In genomic region chr11:107132426-107132825, GRCm38 (mm10) we compare ENCODE assay signal across 8 mouse cellular contexts. TPM values are rescaled to one million over a fixed set of nuclear protein-coding genes. Genes with fewer than 3 reads are reported as not detected.
A peak's percentile ranks its signal among the peaks of the same experiment; 100 is the strongest.
DNase-seq lines count a peak whose midpoint lies in the region; ATAC-seq and TF ChIP-seq lines count a peak whose summit lies in the region.

No protein-coding gene starts in this region.

- H3K4me1 ChIP-seq in cerebellum, adult 2 months (ENCODE audit: control insufficient read depth, insufficient read depth, low read length): no peaks in the 10 kb centered on the region
- peaks cover 4% of the 10 kb centered on the region; the same call in 1 of the 2 replicates for H3K4me1 ChIP-seq in hindbrain, embryonic 11.5 days (replicated peaks; ENCODE audit: control insufficient read depth, insufficient read depth, low read length)
- H3K4me1 ChIP-seq in limb, embryonic 15.5 days: peaks cover 17% of the 10 kb centered on the region
- peaks cover 30% of the 10 kb centered on the region for H3K4me1 ChIP-seq in neural tube, embryonic 15.5 days

- H3K9me3 ChIP-seq in hindbrain, embryonic 11.5 days (ENCODE audit: control insufficient read depth, low read length): no peaks in the 10 kb centered on the region
- no peaks in the 10 kb centered on the region for H3K9me3 ChIP-seq in limb, embryonic 15.5 days
- H3K9me3 ChIP-seq in neural tube, embryonic 15.5 days (replicated peaks): no peaks in the 10 kb centered on the region

- in situ Hi-C loops in Patski (cut with MboI; ENCODE audit: low pct_unique_long_range_greater_than_20kb): no loop called here

- H3K36me3 ChIP-seq in hindbrain, embryonic 11.5 days (ENCODE audit: control insufficient read depth, insufficient read depth, low read length): no peaks in the 10 kb centered on the region
- no peaks in the 10 kb centered on the region for H3K36me3 ChIP-seq in limb, embryonic 15.5 days
- H3K36me3 ChIP-seq in neural tube, embryonic 15.5 days: no peaks in the 10 kb centered on the region

- ATAC-seq in Patski: no peak
- peak; percentile 61; the same call in 1 of the 2 replicates for ATAC-seq in hindbrain, embryonic 11.5 days (ENCODE audit: low FRiP score)
- ATAC-seq in limb, embryonic 15.5 days (ENCODE audit: insufficient number of reproducible peaks, low FRiP score, low TSS enrichment, low read depth): no peak
- ATAC-seq in neural tube, embryonic 15.5 days (ENCODE audit: low FRiP score): peak; percentile 53

- WGBS in cerebellum, adult 2 months: 4% methylated on average over 16 of the region's 16 CpGs
- whole genome bisulfite sequencing in hindbrain, embryonic 11.5 days: under 1% methylated on average over 16 of the region's 16 CpGs
- 0% methylated on average over 16 of the region's 16 CpGs for WGBS in limb, embryonic 15.5 days
- 1% methylated on average over 16 of the region's 16 CpGs for WGBS in neural tube, embryonic 15.5 days

- peak overlapping the region; percentile 97 for H3K9ac ChIP-seq in hindbrain, embryonic 11.5 days (ENCODE audit: low read depth, low read length)
- H3K9ac ChIP-seq in limb, embryonic 15.5 days: peak overlapping the region; percentile 47; the same call in 1 of the 2 replicates
- H3K9ac ChIP-seq in neural tube, embryonic 15.5 days (replicated peaks): peak overlapping the region; percentile 96; the same call in 1 of the 2 replicates

- DNase-seq in cerebellum, adult 2 months: no peak
- no peak for DNase-seq in cerebellum, postnatal 25 days
- DNase-seq in Patski (ENCODE audit: low read depth, low spot score): no peak
- no peak for DNase-seq in hindbrain, embryonic 11.5 days (ENCODE audit: low spot score)
- DNase-seq in ovary, adult 18-20 months (ENCODE audit: low spot score): no peak
- no peak for DNase-seq in layer of hippocampus, adult 18-20 months (ENCODE audit: low spot score in 2 of 2)

- POLR2A ChIA-PET in Patski (lab: Charles Lee): interaction anchor here (1.0 kb wide), 1 partner anchor 23 kb away, joined by 3 read pairs; no protein-coding TSS in a partner anchor

- no peaks in the 10 kb centered on the region for H3K27me3 ChIP-seq in cerebellum, adult 2 months (ENCODE audit: control insufficient read depth, insufficient read depth, low read length)
- no peaks in the 10 kb centered on the region for H3K27me3 ChIP-seq in Patski
- H3K27me3 ChIP-seq in hindbrain, embryonic 11.5 days (ENCODE audit: control insufficient read depth, insufficient read depth, low read length): no peaks in the 10 kb centered on the region
- no peaks in the 10 kb centered on the region for H3K27me3 ChIP-seq in limb, embryonic 15.5 days
- no peaks in the 10 kb centered on the region for H3K27me3 ChIP-seq in neural tube, embryonic 15.5 days (replicated peaks)

- H3K4me2 ChIP-seq in hindbrain, embryonic 11.5 days (replicated peaks; ENCODE audit: low read depth, low read length): peak overlapping the region; percentile 70
- peak overlapping the region; percentile 84 for H3K4me2 ChIP-seq in limb, embryonic 15.5 days
- peak overlapping the region; percentile 93 for H3K4me2 ChIP-seq in neural tube, embryonic 15.5 days

- CTCF ChIA-PET in Patski (lab: Charles Lee): interaction anchor here (1.0 to 2.4 kb wide), 7 partner anchors 10 to 68 kb away, joined by 3 to 10 read pairs (median 4); no protein-coding TSS in a partner anchor

- H3K4me3 ChIP-seq in cerebellum, adult 2 months (replicated peaks; ENCODE audit: insufficient read depth, low read depth, low read length): peak overlapping the region; percentile 50
- H3K4me3 ChIP-seq in hindbrain, embryonic 11.5 days (ENCODE audit: low read depth, low read length): peak overlapping the region; percentile 84
- H3K4me3 ChIP-seq in limb, embryonic 15.5 days: peak overlapping the region; percentile 86
- peak overlapping the region; percentile 85 for H3K4me3 ChIP-seq in neural tube, embryonic 15.5 days (replicated peaks)

- TF ChIP-seq CTCF in cerebellum, adult 2 months (IDR thresholded peaks at IDR 0.05; ENCODE audit: borderline replicate concordance, insufficient read depth, low read depth, low read length): no peak
- peak; percentile 19 for TF ChIP-seq CTCF in Patski (IDR thresholded peaks at IDR 0.05)

- H3K27ac ChIP-seq in cerebellum, adult 2 months (ENCODE audit: insufficient read depth, low read length): no peak overlapping the region
- peak overlapping the region; percentile 30; the same call in 1 of the 2 replicates for H3K27ac ChIP-seq in hindbrain, embryonic 11.5 days (ENCODE audit: low read depth, low read length)
- H3K27ac ChIP-seq in limb, embryonic 15.5 days: peak overlapping the region; percentile 95
- peak overlapping the region; percentile 90 for H3K27ac ChIP-seq in neural tube, embryonic 15.5 days (replicated peaks)

- TF ChIP-seq POLR2A in cerebellum, adult 2 months (IDR thresholded peaks at IDR 0.05; ENCODE audit: borderline replicate concordance, insufficient read depth, low read length): no peak

RNA-seq across cellular contexts. Expression of gene Bptf, which starts 0.5 kb away (rescaled TPM):
- 55.7 and 56.9 TPM in 2 replicates for polyA plus RNA-seq in cerebellum, adult 2 months (2012; rRNA removed)
- polyA plus RNA-seq in Patski (2021): 47.4 TPM
- polyA plus RNA-seq in hindbrain, embryonic 11.5 days (2014; fragmentation: Nextera tagmentation; extraction: Ambion mirVana): 40.8 and 55.1 TPM in 2 replicates
- polyA plus RNA-seq in limb, embryonic 15.5 days (2015; fragmentation: Nextera tagmentation; extraction: Ambion mirVana): 23.6 and 31.1 TPM in 2 replicates
- polyA plus RNA-seq in neural tube, embryonic 15.5 days (2015; fragmentation: Nextera tagmentation; extraction: Ambion mirVana): 26.6 and 27.5 TPM in 2 replicates
- 10 to 100 TPM; 71.7 to 74.0 TPM for total RNA-seq in layer of hippocampus, adult 18-20 months (2021)

RNA-seq across cellular contexts. Expression of gene Nol11, which starts 56.8 kb away (rescaled TPM):
- polyA plus RNA-seq in cerebellum, adult 2 months (2012; rRNA removed): 19.5 and 20.0 TPM in 2 replicates
- 34.3 TPM for polyA plus RNA-seq in Patski (2021)
- polyA plus RNA-seq in hindbrain, embryonic 11.5 days (2014; fragmentation: Nextera tagmentation; extraction: Ambion mirVana): 65.8 and 76.3 TPM in 2 replicates
- polyA plus RNA-seq in limb, embryonic 15.5 days (2015; fragmentation: Nextera tagmentation; extraction: Ambion mirVana): 45.0 and 47.5 TPM in 2 replicates
- polyA plus RNA-seq in neural tube, embryonic 15.5 days (2015; fragmentation: Nextera tagmentation; extraction: Ambion mirVana): 46.0 and 46.1 TPM in 2 replicates
- 10 to 100 TPM; 22.9 to 25.4 TPM for total RNA-seq in layer of hippocampus, adult 18-20 months (2021)

Comparison
In these comparisons a context has a peak if more than half of its experiments do, and no peak if none do; other contexts are left out.
1. ATAC-seq: peak in hindbrain, embryonic 11.5 days (single experiment) and neural tube, embryonic 15.5 days (single experiment); none in Patski (single experiment) and limb, embryonic 15.5 days (single experiment).
2. H3K9ac ChIP-seq: peak in every context shown above with its lines; median percentile 97 in hindbrain, embryonic 11.5 days; 96 in neural tube, embryonic 15.5 days; 47 in limb, embryonic 15.5 days.
3. Peak in every context shown above with its lines, with median percentiles within 50 percentile points of each other: H3K4me3 ChIP-seq and H3K4me2 ChIP-seq.